Mouse (Mus musculus) hindbrain, embryonic 10.5 days (tissue): ENCODE measurements around the gene Adgrl3. TPM values are rescaled to one million over a fixed set of nuclear protein-coding genes. Genes with fewer than 3 reads are reported as not detected.

Experiments used
- DNase-seq: peaks from one replicate; pipeline ENCODE4 v3.0.0-alpha.2; 2017; ENCODE audit warnings: low spot score
- H3K27ac ChIP-seq: fragments of 300-500 bp; sonication (generic); 2 replicates; pipeline ENCODE4 v1.5.1; 2016; ENCODE audit warnings: mild to moderate bottlenecking, moderate library complexity
- H3K27me3 ChIP-seq: fragments of 300-500 bp; sonication (generic); 2 replicates; pipeline ENCODE4 v1.6.1; 2016; ENCODE audit warnings: mild to moderate bottlenecking; ENCODE audit not compliant: poor library complexity, insufficient read depth, severe bottlenecking
- H3K36me3 ChIP-seq: fragments of 300-500 bp; sonication (generic); 2 replicates; pipeline ENCODE4 v1.6.1; 2016; ENCODE audit warnings: mild to moderate bottlenecking, moderate library complexity
- H3K4me1 ChIP-seq: fragments of 300-500 bp; sonication (generic); replicated peaks from 2 replicates; pipeline ENCODE4 v1.6.1; 2016; ENCODE audit warnings: mild to moderate bottlenecking
- H3K4me3 ChIP-seq: fragments of 300-500 bp; sonication (generic); 2 replicates; pipeline ENCODE4 v1.5.1; 2016; ENCODE audit warnings: mild to moderate bottlenecking, moderate library complexity
- H3K9me3 ChIP-seq: fragments of 300-500 bp; sonication (generic); 2 replicates; pipeline ENCODE4 v1.6.1; 2016; ENCODE audit warnings: mild to moderate bottlenecking, moderate library complexity
- WGBS: fragments of 180-500 bp; shearing (Covaris S2); methylation state at CpG from one replicate; pipeline ENCODE4 v1.1.7; 2016; 5-methylcytosine and 5-hydroxymethylcytosine counted together
- polyA plus RNA-seq: library from polyadenylated mRNA; unstranded; fragments of >200 nt; fragmentation: Nextera tagmentation; extraction: Ambion mirVana; gene quantifications from 2 replicates; pipeline ENCODE4 v1.2.1, GENCODE M21; 2016

Gene Adgrl3
- polyA plus RNA-seq, 1 experiment from 2014 or later = 23.3 TPM

GRCm38 (mm10) chr5:81054628-81055027, 34.7 kb downstream of the Adgrl3 start:
- no peak overlapping the region for H3K4me3 ChIP-seq
- no peak for DNase-seq
- WGBS = 57% methylated on average over 4 of the region's 4 CpGs
- H3K36me3 ChIP-seq = no peaks in the 10 kb centered on the region
- peaks cover 8% of the 10 kb centered on the region for H3K4me1 ChIP-seq
- H3K9me3 ChIP-seq = no peaks in the 10 kb centered on the region
- H3K27ac ChIP-seq = no peak overlapping the region
- H3K27me3 ChIP-seq = no peaks in the 10 kb centered on the region

GRCm38 (mm10) chr5:81055253-81055652, 35.3 kb downstream of the Adgrl3 start:
- WGBS = 87% methylated on average over 2 of the region's 2 CpGs

GRCm38 (mm10) chr5:81058122-81058521, 38.2 kb downstream of the Adgrl3 start:
- no peak overlapping the region for H3K4me3 ChIP-seq
- H3K27ac ChIP-seq = no peak overlapping the region
- no peaks in the 10 kb centered on the region for H3K9me3 ChIP-seq
- no peak for DNase-seq
- WGBS = 93% methylated on average over 2 of the region's 2 CpGs
- peaks cover 35% of the 10 kb centered on the region for H3K4me1 ChIP-seq
- H3K27me3 ChIP-seq = no peaks in the 10 kb centered on the region
- H3K36me3 ChIP-seq = no peaks in the 10 kb centered on the region

More at GRCm38 (mm10) chr5:81055253-81055652, 35.3 kb downstream of the Adgrl3 start:
- Histone ChIP-seq H3K36me3 (no peaks in the 10 kb centered on the region), H3K27me3 (no peaks in the 10 kb centered on the region), H3K4me1 (peaks cover 13% of the 10 kb centered on the region), H3K27ac (no peak overlapping the region), H3K4me3 (no peak overlapping the region), H3K9me3 (no peaks in the 10 kb centered on the region)
- DNase-seq = no peak

- H3K36me3 ChIP-seq = no peaks in the 10 kb centered on the region
- 0 out of 2 replicates have a peak overlapping the region, but pooled peaks have one; percentile 13 for H3K27ac ChIP-seq
- H3K27me3 ChIP-seq = no peaks in the 10 kb centered on the region
- WGBS = 26% methylated on average over 2 of the region's 2 CpGs
- H3K4me3 ChIP-seq = no peak overlapping the region
- peaks cover 35% of the 10 kb centered on the region for H3K4me1 ChIP-seq
- H3K9me3 ChIP-seq = no peaks in the 10 kb centered on the region
- DNase-seq = no peak
Measured at GRCm38 (mm10) chr5:81060950-81061349, 41.0 kb downstream of the Adgrl3 start.

- Histone ChIP-seq H3K36me3 (no peaks in the 10 kb centered on the region), H3K27me3 (no peaks in the 10 kb centered on the region), H3K9me3 (no peaks in the 10 kb centered on the region), H3K4me1 (peaks cover 35% of the 10 kb centered on the region), H3K27ac (peak overlapping the region; percentile 45; the same call in 1 of the 2 replicates), H3K4me3 (no peak overlapping the region)
- no peak for DNase-seq
Measured at GRCm38 (mm10) chr5:81061386-81061785, 41.4 kb downstream of the Adgrl3 start.

GRCm38 (mm10) chr5:81064026-81064425, 44.1 kb downstream of the Adgrl3 start:
- no peak for DNase-seq
- no peaks in the 10 kb centered on the region for H3K36me3 ChIP-seq
- no peaks in the 10 kb centered on the region for H3K9me3 ChIP-seq
- no peaks in the 10 kb centered on the region for H3K27me3 ChIP-seq
- no peak overlapping the region for H3K27ac ChIP-seq
- 61% methylated on average over 2 of the region's 2 CpGs for WGBS
- H3K4me1 ChIP-seq = peaks cover 46% of the 10 kb centered on the region
- no peak overlapping the region for H3K4me3 ChIP-seq

- H3K9me3 ChIP-seq = no peaks in the 10 kb centered on the region
- H3K27me3 ChIP-seq = no peaks in the 10 kb centered on the region
- peaks cover 19% of the 10 kb centered on the region for H3K4me1 ChIP-seq
- H3K4me3 ChIP-seq = no peak overlapping the region
- no peak for DNase-seq
- no peak overlapping the region for H3K27ac ChIP-seq
- no peaks in the 10 kb centered on the region for H3K36me3 ChIP-seq
- 85% methylated on average over 6 of the region's 6 CpGs for WGBS
Measured at GRCm38 (mm10) chr5:81068173-81068572, 48.2 kb downstream of the Adgrl3 start.

GRCm38 (mm10) chr5:81068839-81069238, 48.9 kb downstream of the Adgrl3 start:
- H3K36me3 ChIP-seq = no peaks in the 10 kb centered on the region
- H3K27ac ChIP-seq = no peak overlapping the region
- no peaks in the 10 kb centered on the region for H3K9me3 ChIP-seq
- no peak overlapping the region for H3K4me3 ChIP-seq
- peaks cover 14% of the 10 kb centered on the region for H3K4me1 ChIP-seq
- H3K27me3 ChIP-seq = no peaks in the 10 kb centered on the region
- WGBS = 77% methylated on average over 4 of the region's 4 CpGs
- no peak for DNase-seq

GRCm38 (mm10) chr5:81072888-81073287, 53.0 kb downstream of the Adgrl3 start:
- WGBS = 80% methylated on average over 5 of the region's 5 CpGs
- no peak for DNase-seq
- no peaks in the 10 kb centered on the region for H3K27me3 ChIP-seq
- H3K4me1 ChIP-seq = peaks cover 9% of the 10 kb centered on the region; the same call in 1 of the 2 replicates
- H3K36me3 ChIP-seq = no peaks in the 10 kb centered on the region
- H3K27ac ChIP-seq = no peak overlapping the region
- no peaks in the 10 kb centered on the region for H3K9me3 ChIP-seq
- no peak overlapping the region for H3K4me3 ChIP-seq

- 0 out of 2 replicates have a peak, but pooled peaks cover 8% of the 10 kb centered on the region for H3K4me1 ChIP-seq
- H3K27me3 ChIP-seq = no peaks in the 10 kb centered on the region
- DNase-seq = no peak
- no peak overlapping the region for H3K27ac ChIP-seq
- H3K9me3 ChIP-seq = no peaks in the 10 kb centered on the region
- no peaks in the 10 kb centered on the region for H3K36me3 ChIP-seq
- H3K4me3 ChIP-seq = no peak overlapping the region
- 85% methylated on average over 1 of the region's 1 CpGs for WGBS
Measured at GRCm38 (mm10) chr5:81073875-81074274, 53.9 kb downstream of the Adgrl3 start.

GRCm38 (mm10) chr5:81076377-81076776, 56.4 kb downstream of the Adgrl3 start:
- DNase-seq = no peak
- Histone ChIP-seq H3K9me3 (no peaks in the 10 kb centered on the region), H3K27ac (no peak overlapping the region)

GRCm38 (mm10) chr5:81077031-81077430, 57.1 kb downstream of the Adgrl3 start:
- DNase-seq = no peak
- no peaks in the 10 kb centered on the region for H3K27me3 ChIP-seq
- no peaks in the 10 kb centered on the region for H3K36me3 ChIP-seq
- no peaks in the 10 kb centered on the region for H3K9me3 ChIP-seq
- no peak overlapping the region for H3K4me3 ChIP-seq
- WGBS = 84% methylated on average over 7 of the region's 7 CpGs
- no peak overlapping the region for H3K27ac ChIP-seq
- 0 out of 2 replicates have a peak, but pooled peaks cover 8% of the 10 kb centered on the region for H3K4me1 ChIP-seq

More at GRCm38 (mm10) chr5:81076377-81076776, 56.4 kb downstream of the Adgrl3 start:
- WGBS = 68% methylated on average over 5 of the region's 5 CpGs
- H3K4me1 ChIP-seq = 0 out of 2 replicates have a peak, but pooled peaks cover 8% of the 10 kb centered on the region
- no peaks in the 10 kb centered on the region for H3K36me3 ChIP-seq
- H3K4me3 ChIP-seq = no peak overlapping the region
- no peaks in the 10 kb centered on the region for H3K27me3 ChIP-seq

GRCm38 (mm10) chr5:81077990-81078389, 58.1 kb downstream of the Adgrl3 start:
- Histone ChIP-seq H3K4me1 (0 out of 2 replicates have a peak, but pooled peaks cover 8% of the 10 kb centered on the region), H3K27me3 (no peaks in the 10 kb centered on the region), H3K36me3 (no peaks in the 10 kb centered on the region), H3K9me3 (no peaks in the 10 kb centered on the region), H3K27ac (no peak overlapping the region), H3K4me3 (no peak overlapping the region)
- no peak for DNase-seq
- 90% methylated on average over 1 of the region's 1 CpGs for WGBS
